Mouse (Mus musculus): ENCODE measurements at regions not wholly inside any gene's neighbourhood (a gene's known extent, or its start where the extent isn't known, plus 50 kb on each side); places are given as distances from the start of the nearest gene placed in this dataset.

GRCm38 (mm10) chr14:67181586-67181985 is 1172.6 kb upstream of the Gulo start:
- peak; percentile 12 for DNase-seq

GRCm38 (mm10) chr14:67179549-67179948 is 1170.5 kb upstream of the Gulo start:
- DNase-seq: no peak

- DNase-seq: no peak
These were observed 1169.5 kb upstream of the Gulo start for GRCm38 (mm10) chr14:67178329-67179039.

GRCm38 (mm10) chr14:67176672-67177071 is 1167.7 kb upstream of the Gulo start:
- DNase-seq: no peak

- no peak for DNase-seq
These were observed 1167.1 kb upstream of the Gulo start for GRCm38 (mm10) chr14:67176100-67176499.

- no peak for DNase-seq
These were observed 1165.9 kb upstream of the Gulo start for GRCm38 (mm10) chr14:67174929-67175328.

GRCm38 (mm10) chr14:67170801-67171200 is 1161.8 kb upstream of the Gulo start:
- DNase-seq: no peak

GRCm38 (mm10) chr14:67170248-67170647 is 1161.2 kb upstream of the Gulo start:
- peak; percentile 51 for DNase-seq

- no peak for DNase-seq
These were observed 1160.2 kb upstream of the Gulo start for GRCm38 (mm10) chr14:67169201-67169600.

GRCm38 (mm10) chr14:67159996-67160395 is 1151.0 kb upstream of the Gulo start:
- DNase-seq: no peak

- DNase-seq: no peak
These were observed 1149.9 kb upstream of the Gulo start for GRCm38 (mm10) chr14:67158867-67159266.

- no peak for DNase-seq
These were observed 1147.4 kb upstream of the Gulo start for GRCm38 (mm10) chr14:67156366-67156765.

- no peak for DNase-seq
These were observed 1144.6 kb upstream of the Gulo start for GRCm38 (mm10) chr14:67153621-67154020.

GRCm38 (mm10) chr14:67149961-67150471 is 1141.0 kb upstream of the Gulo start:
- no peak for DNase-seq

- DNase-seq: no peak
These were observed 1140.1 kb upstream of the Gulo start for GRCm38 (mm10) chr14:67149091-67149490.

- no peak for DNase-seq
These were observed 1137.6 kb upstream of the Gulo start for GRCm38 (mm10) chr14:67146602-67147001.

- DNase-seq: no peak
These were observed 1136.0 kb upstream of the Gulo start for GRCm38 (mm10) chr14:67145046-67145445.

- DNase-seq: no peak
These were observed 1135.5 kb upstream of the Gulo start for GRCm38 (mm10) chr14:67144461-67144985.

GRCm38 (mm10) chr14:67143826-67144225 is 1134.8 kb upstream of the Gulo start:
- no peak for DNase-seq

- DNase-seq: no peak
These were observed 1133.7 kb upstream of the Gulo start for GRCm38 (mm10) chr14:67142556-67143250.

- DNase-seq: no peak
These were observed 1132.8 kb upstream of the Gulo start for GRCm38 (mm10) chr14:67141581-67142441.

- DNase-seq: no peak
These were observed 1132.1 kb upstream of the Gulo start for GRCm38 (mm10) chr14:67141151-67141550.

- DNase-seq: no peak
These were observed 1130.7 kb upstream of the Gulo start for GRCm38 (mm10) chr14:67139674-67140073.
